Mouse (Mus musculus) hindbrain, embryonic 12.5 days (tissue): ENCODE measurements around the gene Tmem117. TPM values are rescaled to one million over a fixed set of nuclear protein-coding genes. Genes with fewer than 3 reads are reported as not detected.

Source experiments
- ATAC-seq: fragments of 200-750 bp; cut with Nextera tagmentation; 2 replicates; pipeline ENCODE4 v1.8.0; 2017; ENCODE audit warnings: moderate TSS enrichment; ENCODE audit not compliant: low FRiP score
- H3K27ac ChIP-seq: fragments of 300-500 bp; sonication (generic); 2 replicates; pipeline ENCODE4 v1.5.1; 2016; ENCODE audit warnings: mild to moderate bottlenecking
- H3K27me3 ChIP-seq: fragments of 300-500 bp; sonication (generic); 2 replicates; pipeline ENCODE4 v1.6.1; 2016; ENCODE audit warnings: mild to moderate bottlenecking
- H3K36me3 ChIP-seq: fragments of 300-500 bp; sonication (generic); 2 replicates; pipeline ENCODE4 v1.6.1; 2016; ENCODE audit warnings: mild to moderate bottlenecking
- H3K4me1 ChIP-seq: fragments of 300-500 bp; sonication (generic); 2 replicates; pipeline ENCODE4 v1.6.1; 2016
- H3K4me2 ChIP-seq: fragments of 300-500 bp; sonication (generic); replicated peaks from 2 replicates; pipeline ENCODE4 v1.6.1; 2016; ENCODE audit warnings: mild to moderate bottlenecking
- H3K4me3 ChIP-seq: fragments of 300-500 bp; sonication (generic); 2 replicates; pipeline ENCODE4 v1.5.1; 2016; ENCODE audit warnings: mild to moderate bottlenecking
- H3K9ac ChIP-seq: fragments of 300-500 bp; sonication (generic); 2 replicates; pipeline ENCODE4 v1.6.1; 2016; ENCODE audit warnings: mild to moderate bottlenecking, moderate library complexity
- H3K9me3 ChIP-seq: fragments of 300-500 bp; sonication (generic); replicated peaks from 2 replicates; pipeline ENCODE4 v1.6.1; 2016; ENCODE audit warnings: mild to moderate bottlenecking
- WGBS: fragments of 180-500 bp; shearing (Covaris S2); methylation state at CpG from one replicate; pipeline ENCODE4 v1.1.7; 2016; 5-methylcytosine and 5-hydroxymethylcytosine counted together
- polyA plus RNA-seq: library from polyadenylated mRNA; unstranded; fragments of >200 nt; fragmentation: Nextera tagmentation; extraction: Ambion mirVana; gene quantifications from 2 replicates; pipeline ENCODE4 v1.2.1, GENCODE M21; 2016

Gene Tmem117
- polyA plus RNA-seq: 3.7 and 3.9 TPM in 2 replicates

GRCm38 (mm10) chr15:94628830-94629601 is at the start of gene Tmem117:
TSS of gene Tmem117 (plus strand) at chr15:94629232.
- H3K9me3 ChIP-seq: no peaks in the 10 kb centered on the region
- peak within 1 kb of the TSS; percentile 85 for H3K9ac ChIP-seq
- WGBS: 2% methylated on average over 43 of the region's 96 CpGs
- ATAC-seq: peak; percentile 77
- no peaks in the 10 kb centered on the region for H3K36me3 ChIP-seq
- peak within 1 kb of the TSS; percentile 77 for H3K4me3 ChIP-seq
- peaks cover 15% of the 10 kb centered on the region for H3K27me3 ChIP-seq
- H3K27ac ChIP-seq: no peak within 1 kb of the TSS
- H3K4me2 ChIP-seq: peak within 1 kb of the TSS; percentile 100
- peaks cover 6% of the 10 kb centered on the region for H3K4me1 ChIP-seq

GRCm38 (mm10) chr15:94582000-94582593 is 46.9 kb upstream of the Tmem117 start:
- peaks cover 66% of the 10 kb centered on the region for H3K36me3 ChIP-seq

GRCm38 (mm10) chr15:94583153-94583552 is 45.9 kb upstream of the Tmem117 start:
- H3K27ac ChIP-seq: no peak overlapping the region
- H3K9ac ChIP-seq: no peak overlapping the region
- H3K4me3 ChIP-seq: no peak overlapping the region
- H3K27me3 ChIP-seq: no peaks in the 10 kb centered on the region
- ATAC-seq: no peak
- peaks cover 63% of the 10 kb centered on the region for H3K36me3 ChIP-seq
- H3K4me1 ChIP-seq: peaks cover 6% of the 10 kb centered on the region
- no peaks in the 10 kb centered on the region for H3K9me3 ChIP-seq
- no peak overlapping the region for H3K4me2 ChIP-seq
- WGBS: 82% methylated on average over 10 of the region's 10 CpGs

More at GRCm38 (mm10) chr15:94582000-94582593, 46.9 kb upstream of the Tmem117 start:
- Histone ChIP-seq H3K9me3 (no peaks in the 10 kb centered on the region), H3K4me2 (no peak overlapping the region), H3K27me3 (no peaks in the 10 kb centered on the region), H3K27ac (no peak overlapping the region), H3K4me3 (no peak overlapping the region), H3K9ac (no peak overlapping the region), H3K4me1 (0 out of 2 replicates have a peak, but pooled peaks cover 2% of the 10 kb centered on the region)
- ATAC-seq: no peak
- 55% methylated on average over 7 of the region's 7 CpGs for WGBS

- Histone ChIP-seq H3K27me3 (no peaks in the 10 kb centered on the region), H3K4me2 (no peak overlapping the region), H3K9ac (no peak overlapping the region), H3K9me3 (no peaks in the 10 kb centered on the region), H3K36me3 (peaks cover 56% of the 10 kb centered on the region), H3K4me3 (no peak overlapping the region), H3K27ac (no peak overlapping the region), H3K4me1 (peaks cover 15% of the 10 kb centered on the region)
- WGBS: 84% methylated on average over 4 of the region's 4 CpGs
- ATAC-seq: no peak
Observed at GRCm38 (mm10) chr15:94584738-94585137, 44.3 kb upstream of the Tmem117 start.

- H3K27me3 ChIP-seq: no peaks in the 10 kb centered on the region
- no peak for ATAC-seq
- WGBS: 88% methylated on average over 9 of the region's 9 CpGs
- no peak overlapping the region for H3K27ac ChIP-seq
- H3K9me3 ChIP-seq: no peaks in the 10 kb centered on the region
- peak overlapping the region; percentile 83 for H3K4me2 ChIP-seq
- no peak overlapping the region for H3K4me3 ChIP-seq
- peaks cover 15% of the 10 kb centered on the region for H3K4me1 ChIP-seq
- H3K36me3 ChIP-seq: peaks cover 29% of the 10 kb centered on the region
- H3K9ac ChIP-seq: no peak overlapping the region; the same call in 1 of the 2 replicates
Observed at GRCm38 (mm10) chr15:94587826-94588715, 41.0 kb upstream of the Tmem117 start.

GRCm38 (mm10) chr15:94589219-94590075 is 39.6 kb upstream of the Tmem117 start, which contains the start of gene Twf1:
TSS of gene Twf1 (minus strand) at chr15:94589889.
- H3K4me1 ChIP-seq: peaks cover 15% of the 10 kb centered on the region
- H3K27me3 ChIP-seq: no peaks in the 10 kb centered on the region
- peak within 1 kb of the TSS; percentile 90 for H3K9ac ChIP-seq
- H3K36me3 ChIP-seq: peaks cover 16% of the 10 kb centered on the region
- ATAC-seq: peak; percentile 99
- H3K27ac ChIP-seq: peak within 1 kb of the TSS; percentile 89
- peak within 1 kb of the TSS; percentile 83 for H3K4me2 ChIP-seq
- H3K4me3 ChIP-seq: peak within 1 kb of the TSS; percentile 95
- WGBS: under 1% methylated on average over 45 of the region's 70 CpGs
- H3K9me3 ChIP-seq: no peaks in the 10 kb centered on the region

- Histone ChIP-seq H3K4me3 (peak overlapping the region; percentile 95), H3K36me3 (peaks cover 9% of the 10 kb centered on the region), H3K4me1 (peaks cover 15% of the 10 kb centered on the region), H3K9me3 (no peaks in the 10 kb centered on the region), H3K9ac (peak overlapping the region; percentile 50; the same call in 1 of the 2 replicates), H3K4me2 (peak overlapping the region; percentile 83), H3K27ac (peak overlapping the region; percentile 35; the same call in 1 of the 2 replicates), H3K27me3 (no peaks in the 10 kb centered on the region)
- 12% methylated on average over 8 of the region's 8 CpGs for WGBS
- peak; percentile 33 for ATAC-seq
Observed at GRCm38 (mm10) chr15:94590083-94590482, 38.9 kb upstream of the Tmem117 start.

- Histone ChIP-seq H3K27ac (no peak overlapping the region), H3K27me3 (no peaks in the 10 kb centered on the region), H3K9me3 (no peaks in the 10 kb centered on the region), H3K9ac (no peak overlapping the region), H3K36me3 (0 out of 2 replicates have a peak, but pooled peaks cover under 1% of the 10 kb centered on the region), H3K4me3 (no peak overlapping the region), H3K4me2 (no peak overlapping the region), H3K4me1 (peaks cover 13% of the 10 kb centered on the region)
- WGBS: 88% methylated on average over 4 of the region's 4 CpGs
- no peak for ATAC-seq
Observed at GRCm38 (mm10) chr15:94591356-94591755, 37.7 kb upstream of the Tmem117 start.

- Histone ChIP-seq H3K36me3 (no peaks in the 10 kb centered on the region), H3K4me2 (no peak overlapping the region), H3K4me3 (no peak overlapping the region), H3K4me1 (peaks cover 8% of the 10 kb centered on the region; the same call in 1 of the 2 replicates), H3K9ac (no peak overlapping the region), H3K27ac (no peak overlapping the region), H3K27me3 (no peaks in the 10 kb centered on the region), H3K9me3 (no peaks in the 10 kb centered on the region)
- no peak for ATAC-seq
- WGBS: 89% methylated on average over 1 of the region's 1 CpGs
Observed at GRCm38 (mm10) chr15:94593586-94593985, 35.4 kb upstream of the Tmem117 start.

GRCm38 (mm10) chr15:94600145-94600707 is 28.8 kb upstream of the Tmem117 start:
- H3K27ac ChIP-seq: no peak overlapping the region
- WGBS: 89% methylated on average over 11 of the region's 11 CpGs
- ATAC-seq: no peak

GRCm38 (mm10) chr15:94601339-94601738 is 27.7 kb upstream of the Tmem117 start:
- Histone ChIP-seq H3K4me2 (no peak overlapping the region), H3K27me3 (no peaks in the 10 kb centered on the region), H3K4me3 (no peak overlapping the region), H3K9me3 (no peaks in the 10 kb centered on the region), H3K36me3 (no peaks in the 10 kb centered on the region), H3K27ac (no peak overlapping the region), H3K9ac (no peak overlapping the region), H3K4me1 (0 out of 2 replicates have a peak, but pooled peaks cover 3% of the 10 kb centered on the region)
- 18% methylated on average over 3 of the region's 3 CpGs for WGBS
- ATAC-seq: no peak

More at GRCm38 (mm10) chr15:94600145-94600707, 28.8 kb upstream of the Tmem117 start:
- Histone ChIP-seq H3K9ac (no peak overlapping the region), H3K9me3 (no peaks in the 10 kb centered on the region), H3K27me3 (no peaks in the 10 kb centered on the region), H3K36me3 (no peaks in the 10 kb centered on the region), H3K4me2 (no peak overlapping the region), H3K4me3 (no peak overlapping the region), H3K4me1 (0 out of 2 replicates have a peak, but pooled peaks cover 3% of the 10 kb centered on the region)
